Mouse (Mus musculus): ENCODE data around the gene Fam168a. TPM values are rescaled to one million over a fixed set of nuclear protein-coding genes. Genes with fewer than 3 reads are reported as not detected.

The Fam168a gene
- polyA plus RNA-seq (2015; fragmentation: Nextera tagmentation; extraction: Ambion mirVana), result 5.0 and 6.3 TPM in 2 replicates

GRCm38 (mm10) chr7:100706143-100706841 is at the start of gene Fam168a:
Gene Fam168a (plus strand): TSS chr7:100706635.
- Histone ChIP-seq H3K4me3 (ENCODE audit: low read depth, low read length) (peak within 1 kb of the TSS; percentile 97), H3K27ac (ENCODE audit: low read length) (peak within 1 kb of the TSS; percentile 90), H3K27me3 (ENCODE audit: control insufficient read depth, insufficient read depth, low read depth, low read length) (no peaks in the 10 kb centered on the region), H3K36me3 (ENCODE audit: control insufficient read depth, insufficient read depth) (no peaks in the 10 kb centered on the region), H3K9me3 (replicated peaks; ENCODE audit: control insufficient read depth, low read length) (no peaks in the 10 kb centered on the region), H3K4me2 (ENCODE audit: low read depth, low read length) (peak within 1 kb of the TSS; percentile 99), H3K4me1 (ENCODE audit: control insufficient read depth, low read depth, low read length) (peaks cover 17% of the 10 kb centered on the region), H3K9ac (ENCODE audit: low read depth, low read length) (peak within 1 kb of the TSS; percentile 96)
- 0% methylated on average over 27 of the region's 37 CpGs for WGBS (ENCODE audit: insufficient replicate concordance)
- ATAC-seq (ENCODE audit: low read depth), result peak; percentile 98

GRCm38 (mm10) chr7:100656739-100657138 is 49.7 kb upstream of the Fam168a start:
- Histone ChIP-seq H3K36me3 (ENCODE audit: control insufficient read depth, insufficient read depth) (no peaks in the 10 kb centered on the region), H3K27ac (ENCODE audit: low read length) (no peak overlapping the region), H3K4me2 (ENCODE audit: low read depth, low read length) (no peak overlapping the region), H3K4me3 (ENCODE audit: low read depth, low read length) (no peak overlapping the region), H3K9me3 (replicated peaks; ENCODE audit: control insufficient read depth, low read length) (no peaks in the 10 kb centered on the region), H3K27me3 (ENCODE audit: control insufficient read depth, insufficient read depth, low read depth, low read length) (no peaks in the 10 kb centered on the region), H3K4me1 (ENCODE audit: control insufficient read depth, low read depth, low read length) (no peaks in the 10 kb centered on the region), H3K9ac (ENCODE audit: low read depth, low read length) (no peak overlapping the region)
- no peak for ATAC-seq (ENCODE audit: low read depth)
- WGBS (ENCODE audit: insufficient replicate concordance), result 58% methylated on average over 5 of the region's 5 CpGs

GRCm38 (mm10) chr7:100658093-100658578 is 48.3 kb upstream of the Fam168a start:
- Histone ChIP-seq H3K4me1 (ENCODE audit: control insufficient read depth, low read depth, low read length) (peaks cover 1% of the 10 kb centered on the region; the same call in 1 of the 2 replicates), H3K9me3 (replicated peaks; ENCODE audit: control insufficient read depth, low read length) (no peaks in the 10 kb centered on the region), H3K27ac (ENCODE audit: low read length) (no peak overlapping the region), H3K4me3 (ENCODE audit: low read depth, low read length) (no peak overlapping the region), H3K27me3 (ENCODE audit: control insufficient read depth, insufficient read depth, low read depth, low read length) (no peaks in the 10 kb centered on the region), H3K4me2 (ENCODE audit: low read depth, low read length) (peak overlapping the region; percentile 30; the same call in 1 of the 2 replicates), H3K36me3 (ENCODE audit: control insufficient read depth, insufficient read depth) (no peaks in the 10 kb centered on the region), H3K9ac (ENCODE audit: low read depth, low read length) (no peak overlapping the region)
- whole genome bisulfite sequencing (ENCODE audit: insufficient replicate concordance), result 42% methylated on average over 18 of the region's 18 CpGs
- ATAC-seq (ENCODE audit: low read depth), result peak; percentile 33; the same call in 1 of the 2 replicates

GRCm38 (mm10) chr7:100661264-100661663 is 45.2 kb upstream of the Fam168a start:
- no peaks in the 10 kb centered on the region for H3K36me3 ChIP-seq (ENCODE audit: control insufficient read depth, insufficient read depth)
- peaks cover 13% of the 10 kb centered on the region for H3K27me3 ChIP-seq (ENCODE audit: control insufficient read depth, insufficient read depth, low read depth, low read length)
- 57% methylated on average over 7 of the region's 7 CpGs for WGBS (ENCODE audit: insufficient replicate concordance)
- no peak overlapping the region for H3K4me2 ChIP-seq (ENCODE audit: low read depth, low read length)
- ATAC-seq (ENCODE audit: low read depth), result no peak
- no peak overlapping the region for H3K27ac ChIP-seq (ENCODE audit: low read length)
- no peak overlapping the region for H3K9ac ChIP-seq (ENCODE audit: low read depth, low read length)
- peaks cover 5% of the 10 kb centered on the region for H3K4me1 ChIP-seq (ENCODE audit: control insufficient read depth, low read depth, low read length)
- no peaks in the 10 kb centered on the region for H3K9me3 ChIP-seq (replicated peaks; ENCODE audit: control insufficient read depth, low read length)
- no peak overlapping the region for H3K4me3 ChIP-seq (ENCODE audit: low read depth, low read length)

- H3K4me1 ChIP-seq (ENCODE audit: control insufficient read depth, low read depth, low read length), result peaks cover 5% of the 10 kb centered on the region
- no peak within 1 kb of the TSS for H3K4me2 ChIP-seq (ENCODE audit: low read depth, low read length)
- no peak within 1 kb of the TSS for H3K27ac ChIP-seq (ENCODE audit: low read length)
- WGBS (ENCODE audit: insufficient replicate concordance), result 78% methylated on average over 8 of the region's 8 CpGs
- peaks cover 13% of the 10 kb centered on the region for H3K27me3 ChIP-seq (ENCODE audit: control insufficient read depth, insufficient read depth, low read depth, low read length)
- no peaks in the 10 kb centered on the region for H3K9me3 ChIP-seq (replicated peaks; ENCODE audit: control insufficient read depth, low read length)
- no peak within 1 kb of the TSS for H3K9ac ChIP-seq (ENCODE audit: low read depth, low read length)
- no peak within 1 kb of the TSS for H3K4me3 ChIP-seq (ENCODE audit: low read depth, low read length)
- H3K36me3 ChIP-seq (ENCODE audit: control insufficient read depth, insufficient read depth), result no peaks in the 10 kb centered on the region
- ATAC-seq (ENCODE audit: low read depth), result no peak
Measured at GRCm38 (mm10) chr7:100662231-100662630, 44.2 kb upstream of the Fam168a start, which contains the start of gene Plekhb1. Gene Plekhb1 (minus strand): TSS chr7:100662414.

GRCm38 (mm10) chr7:100663190-100663589 is 43.2 kb upstream of the Fam168a start:
- peaks cover 13% of the 10 kb centered on the region for H3K27me3 ChIP-seq (ENCODE audit: control insufficient read depth, insufficient read depth, low read depth, low read length)
- H3K9ac ChIP-seq (ENCODE audit: low read depth, low read length), result no peak overlapping the region
- ATAC-seq (ENCODE audit: low read depth), result peak; percentile 70
- H3K4me3 ChIP-seq (ENCODE audit: low read depth, low read length), result no peak overlapping the region
- no peak overlapping the region for H3K4me2 ChIP-seq (ENCODE audit: low read depth, low read length)
- H3K4me1 ChIP-seq (ENCODE audit: control insufficient read depth, low read depth, low read length), result peaks cover 5% of the 10 kb centered on the region
- H3K27ac ChIP-seq (ENCODE audit: low read length), result no peak overlapping the region
- no peaks in the 10 kb centered on the region for H3K36me3 ChIP-seq (ENCODE audit: control insufficient read depth, insufficient read depth)
- H3K9me3 ChIP-seq (replicated peaks; ENCODE audit: control insufficient read depth, low read length), result no peaks in the 10 kb centered on the region
- 3% methylated on average over 13 of the region's 13 CpGs for WGBS (ENCODE audit: insufficient replicate concordance)

- Histone ChIP-seq H3K27ac (ENCODE audit: low read length) (no peak overlapping the region), H3K9ac (ENCODE audit: low read depth, low read length) (no peak overlapping the region), H3K4me1 (ENCODE audit: control insufficient read depth, low read depth, low read length) (peaks cover 5% of the 10 kb centered on the region), H3K4me3 (ENCODE audit: low read depth, low read length) (no peak overlapping the region), H3K4me2 (ENCODE audit: low read depth, low read length) (no peak overlapping the region), H3K27me3 (ENCODE audit: control insufficient read depth, insufficient read depth, low read depth, low read length) (peaks cover 13% of the 10 kb centered on the region), H3K9me3 (replicated peaks; ENCODE audit: control insufficient read depth, low read length) (no peaks in the 10 kb centered on the region), H3K36me3 (ENCODE audit: control insufficient read depth, insufficient read depth) (no peaks in the 10 kb centered on the region)
- WGBS (ENCODE audit: insufficient replicate concordance), result 60% methylated on average over 11 of the region's 11 CpGs
- ATAC-seq (ENCODE audit: low read depth), result no peak
Measured at GRCm38 (mm10) chr7:100663729-100664304, 42.6 kb upstream of the Fam168a start.

- no peak overlapping the region for H3K4me2 ChIP-seq (ENCODE audit: low read depth, low read length)
- H3K4me1 ChIP-seq (ENCODE audit: control insufficient read depth, low read depth, low read length), result no peaks in the 10 kb centered on the region
- WGBS (ENCODE audit: insufficient replicate concordance), result 71% methylated on average over 5 of the region's 5 CpGs
- H3K9me3 ChIP-seq (replicated peaks; ENCODE audit: control insufficient read depth, low read length), result no peaks in the 10 kb centered on the region
- no peak overlapping the region for H3K9ac ChIP-seq (ENCODE audit: low read depth, low read length)
- no peaks in the 10 kb centered on the region for H3K36me3 ChIP-seq (ENCODE audit: control insufficient read depth, insufficient read depth)
- no peak overlapping the region for H3K27ac ChIP-seq (ENCODE audit: low read length)
- peaks cover 9% of the 10 kb centered on the region for H3K27me3 ChIP-seq (ENCODE audit: control insufficient read depth, insufficient read depth, low read depth, low read length)
- ATAC-seq (ENCODE audit: low read depth), result no peak
- no peak overlapping the region for H3K4me3 ChIP-seq (ENCODE audit: low read depth, low read length)
Measured at GRCm38 (mm10) chr7:100670646-100671045, 35.8 kb upstream of the Fam168a start.

GRCm38 (mm10) chr7:100673452-100673851 is 33.0 kb upstream of the Fam168a start:
- Histone ChIP-seq H3K27me3 (ENCODE audit: control insufficient read depth, insufficient read depth, low read depth, low read length) (peaks cover 6% of the 10 kb centered on the region), H3K4me1 (ENCODE audit: control insufficient read depth, low read depth, low read length) (no peaks in the 10 kb centered on the region), H3K36me3 (ENCODE audit: control insufficient read depth, insufficient read depth) (no peaks in the 10 kb centered on the region), H3K9me3 (replicated peaks; ENCODE audit: control insufficient read depth, low read length) (no peaks in the 10 kb centered on the region), H3K4me3 (ENCODE audit: low read depth, low read length) (no peak overlapping the region), H3K4me2 (ENCODE audit: low read depth, low read length) (no peak overlapping the region), H3K27ac (ENCODE audit: low read length) (no peak overlapping the region), H3K9ac (ENCODE audit: low read depth, low read length) (no peak overlapping the region)
- no peak for ATAC-seq (ENCODE audit: low read depth)
- 60% methylated on average over 7 of the region's 7 CpGs for WGBS (ENCODE audit: insufficient replicate concordance)

Measured in liver, embryonic 16.5 days (tissue).